Mouse (Mus musculus): ENCODE results near the gene Chrna9.
"Not testable (repeated sequence)": the region's sequence is repeated elsewhere in the genome, so short reads cannot be mapped to it uniquely, and the experiment has no call there.

Gene Chrna9

GRCm38 (mm10) chr5:65959893-65960596 is 25.3 kb downstream of the Chrna9 start:
- DNase-seq = no peak

GRCm38 (mm10) chr5:65960597-65960950 is 25.9 kb downstream of the Chrna9 start:
- no peak for DNase-seq

- DNase-seq = no peak
Observed at GRCm38 (mm10) chr5:65963291-65963690, 28.6 kb downstream of the Chrna9 start.

GRCm38 (mm10) chr5:65965771-65966279 is 31.1 kb downstream of the Chrna9 start:
- no peak for DNase-seq

GRCm38 (mm10) chr5:65967091-65967490 is 32.4 kb downstream of the Chrna9 start:
- no peak for DNase-seq

- DNase-seq = no peak
Observed at GRCm38 (mm10) chr5:65968004-65968403, 33.3 kb downstream of the Chrna9 start.

- DNase-seq = no peak
Observed at GRCm38 (mm10) chr5:65973189-65973588, 38.5 kb downstream of the Chrna9 start.

GRCm38 (mm10) chr5:65975731-65976130 is 41.0 kb downstream of the Chrna9 start:
- no peak for DNase-seq

GRCm38 (mm10) chr5:65986426-65986825 is 51.7 kb downstream of the Chrna9 start:
- DNase-seq = no peak

- not testable (repeated sequence) for DNase-seq
Observed at GRCm38 (mm10) chr5:65987004-65987403, 52.3 kb downstream of the Chrna9 start.

GRCm38 (mm10) chr5:65991191-65991590 is 56.5 kb downstream of the Chrna9 start:
- no peak for DNase-seq

- DNase-seq = no peak
Observed at GRCm38 (mm10) chr5:65994643-65995042, 59.9 kb downstream of the Chrna9 start.

GRCm38 (mm10) chr5:65997813-65998212 is 63.1 kb downstream of the Chrna9 start:
- no peak for DNase-seq

GRCm38 (mm10) chr5:65999106-65999505 is 64.4 kb downstream of the Chrna9 start:
- DNase-seq = no peak

GRCm38 (mm10) chr5:66000074-66000473 is 65.4 kb downstream of the Chrna9 start:
- no peak for DNase-seq

- no peak for DNase-seq
Observed at GRCm38 (mm10) chr5:66000567-66001125, 65.9 kb downstream of the Chrna9 start.

- DNase-seq = no peak
Observed at GRCm38 (mm10) chr5:66001232-66001631, 66.5 kb downstream of the Chrna9 start.

GRCm38 (mm10) chr5:66004134-66004925 is 69.6 kb downstream of the Chrna9 start, which contains the start of gene 9130230L23Rik:
Gene 9130230L23Rik, minus strand, starts transcription at chr5:66004285.
- DNase-seq = no peak

GRCm38 (mm10) chr5:66005041-66005678 is 70.4 kb downstream of the Chrna9 start:
- DNase-seq = no peak

GRCm38 (mm10) chr5:66008245-66008967 is 73.7 kb downstream of the Chrna9 start:
- DNase-seq = no peak

- no peak for DNase-seq
Observed at GRCm38 (mm10) chr5:66013999-66014398, 79.3 kb downstream of the Chrna9 start.

- no peak for DNase-seq
Observed at GRCm38 (mm10) chr5:66014437-66014836, 79.7 kb downstream of the Chrna9 start.
